Mouse (Mus musculus) ES-E14 (cell line): ENCODE data around the gene Abcg8. TPM values are rescaled to one million over a fixed set of nuclear protein-coding genes. Genes with fewer than 3 reads are reported as not detected.

ENCODE experiments used
- DNase-seq: peaks from one replicate; pipeline ENCODE4 v3.0.0-alpha.2; 2013; ENCODE audit warnings: low read depth, low spot score
- H3K27ac ChIP-seq: 2 replicates; pipeline ENCODE4 v1.5.1; 2012; ENCODE audit warnings: low read depth, mild to moderate bottlenecking, low read length, moderate library complexity, mixed read lengths; ENCODE audit not compliant: poor library complexity, insufficient read depth, severe bottlenecking
- H3K36me3 ChIP-seq: 2 replicates; pipeline ENCODE4 v1.6.1; 2012; ENCODE audit warnings: mild to moderate bottlenecking, low read length, moderate library complexity, mixed read lengths; ENCODE audit not compliant: control insufficient read depth, poor library complexity, insufficient read depth, severe bottlenecking
- H3K4me1 ChIP-seq, 2 experiments: fragments of 150-350 bp in 1 of 2; sonication (generic) in 1 of 2; 2 replicates each; pipeline ENCODE4 v1.6.1; 2012; ENCODE audit warnings: low read length in 2 of 2, mild to moderate bottlenecking in 1 of 2, mixed read lengths in 1 of 2; ENCODE audit not compliant: control insufficient read depth in 2 of 2, insufficient read depth in 2 of 2, poor library complexity in 1 of 2
- H3K4me3 ChIP-seq, 2 experiments: fragments of 150-350 bp in 1 of 2; sonication (generic) in 1 of 2; 2 replicates each; pipeline ENCODE4 v1.5.1; 2012; ENCODE audit warnings: low read length in 2 of 2, low read depth in 1 of 2, mild to moderate bottlenecking in 1 of 2, mixed read lengths in 1 of 2; ENCODE audit not compliant: insufficient read depth in 1 of 2, poor library complexity in 1 of 2, severe bottlenecking in 1 of 2
- H3K9ac ChIP-seq: 2 replicates; pipeline ENCODE4 v1.6.1; 2012; ENCODE audit warnings: low read depth, mild to moderate bottlenecking, low read length, mixed read lengths; ENCODE audit not compliant: poor library complexity, insufficient read depth, severe bottlenecking
- H3K9me3 ChIP-seq: fragments of 150-350 bp; sonication (generic); 2 replicates; pipeline ENCODE4 v1.6.1; 2012; ENCODE audit warnings: low read depth, mild to moderate bottlenecking, low read length; ENCODE audit not compliant: control insufficient read depth, insufficient read depth
- CHD2 ChIP-seq: IDR thresholded peaks from 2 replicates; pipeline ENCODE4 v1.6.1; 2014; ENCODE audit warnings: mild to moderate bottlenecking, low read depth, low read length, inconsistent platforms
- HCFC1 ChIP-seq: IDR thresholded peaks from 2 replicates; pipeline ENCODE4 v1.6.1; 2012; ENCODE audit warnings: low read length, inconsistent platforms, borderline replicate concordance; ENCODE audit not compliant: insufficient read depth
- MAFK ChIP-seq: IDR thresholded peaks from 2 replicates; pipeline ENCODE4 v1.6.1; 2014; ENCODE audit warnings: mild to moderate bottlenecking, low read depth, low read length, inconsistent platforms; ENCODE audit not compliant: insufficient read depth
- ZC3H11A ChIP-seq: IDR thresholded peaks from 2 replicates; pipeline ENCODE4 v1.6.1; 2012; ENCODE audit warnings: low read depth, mild to moderate bottlenecking, inconsistent platforms, low read length, borderline replicate concordance
- ZNF384 ChIP-seq: IDR thresholded peaks from 2 replicates; pipeline ENCODE4 v1.6.1; 2012; ENCODE audit warnings: low read depth, low read length, inconsistent platforms
- in situ Hi-C, 2 experiments: fragments of 600-800 bp; cut with MboI; formaldehyde crosslinking; loops; one replicate each; pipeline ENCODE4 v1.15.1; 2025; ENCODE audit warnings: low sequenced_read_pairs in 2 of 2, inconsistent platforms in 1 of 2; ENCODE audit not compliant: unreplicated experiment in 2 of 2
- total RNA-seq: library from RNA; depleted of rRNA; stranded (reverse); fragments of 300-350 nt; gene quantifications from 2 replicates; pipeline ENCODE4 v1.2.3, GENCODE M21; 2012

Gene Abcg8
- total RNA-seq, 1 experiment: 0.09 TPM

GRCm38 (mm10) chr17:84698727-84699126, 22.6 kb downstream of the Abcg8 start:
- Histone ChIP-seq H3K4me1 (peaks cover 0 to 2% of the 10 kb centered on the region in 2 experiments; a peak in 1 of 4 replicates), H3K36me3 (no peaks in the 10 kb centered on the region), H3K9me3 (no peaks in the 10 kb centered on the region), H3K4me3 (no peak overlapping the region), H3K27ac (no peak overlapping the region), H3K9ac (no peak overlapping the region)
- DNase-seq: peak; percentile 45
- in situ Hi-C loops: no loop called here
- TF ChIP-seq ZC3H11A: peak; percentile 48; the same call in 1 of the 2 replicates
- no peak for TF ChIP-seq CHD2
- TF ChIP-seq MAFK: no peak

GRCm38 (mm10) chr17:84707407-84707806, 31.3 kb downstream of the Abcg8 start:
- DNase-seq: no peak
- peaks cover 29% of the 10 kb centered on the region for H3K36me3 ChIP-seq
- no peak for TF ChIP-seq ZNF384

GRCm38 (mm10) chr17:84708818-84709217, 32.7 kb downstream of the Abcg8 start:
- Histone ChIP-seq H3K36me3 (peaks cover 32% of the 10 kb centered on the region), H3K27ac (no peak overlapping the region), H3K9me3 (no peaks in the 10 kb centered on the region), H3K4me3 (no peak overlapping the region), H3K9ac (no peak overlapping the region), H3K4me1 (peaks cover 3 to 14% of the 10 kb centered on the region in 2 experiments; a peak in 3 of 4 replicates)
- no peak for DNase-seq
- in situ Hi-C loops: no loop called here
- TF ChIP-seq ZNF384 (no peak), CHD2 (no peak), HCFC1 (no peak), ZC3H11A (no peak), MAFK (no peak)

More at GRCm38 (mm10) chr17:84707407-84707806, 31.3 kb downstream of the Abcg8 start:
- Histone ChIP-seq H3K27ac (no peak overlapping the region), H3K9ac (no peak overlapping the region), H3K4me3 (no peak overlapping the region), H3K9me3 (no peaks in the 10 kb centered on the region), H3K4me1 (peaks cover 0 to 8% of the 10 kb centered on the region in 2 experiments; a peak in 1 of 4 replicates)
- in situ Hi-C loops: no loop called here

GRCm38 (mm10) chr17:84709403-84709851, 33.3 kb downstream of the Abcg8 start:
- Histone ChIP-seq H3K9me3 (no peaks in the 10 kb centered on the region), H3K4me3 (no peak overlapping the region), H3K27ac (no peak overlapping the region), H3K4me1 (peaks cover 8 to 16% of the 10 kb centered on the region in 2 experiments), H3K36me3 (peaks cover 32% of the 10 kb centered on the region), H3K9ac (no peak overlapping the region)
- in situ Hi-C loops: no loop called here
- DNase-seq: no peak
- TF ChIP-seq MAFK: no peak
- no peak for TF ChIP-seq HCFC1
- no peak for TF ChIP-seq ZNF384
- no peak for TF ChIP-seq ZC3H11A
- TF ChIP-seq CHD2: no peak

GRCm38 (mm10) chr17:84713563-84714164, 37.6 kb downstream of the Abcg8 start:
- no peak overlapping the region for H3K27ac ChIP-seq
- no peak overlapping the region; a peak in 1 of 4 replicates for H3K4me3 ChIP-seq
- no peak overlapping the region for H3K9ac ChIP-seq
- TF ChIP-seq MAFK (no peak), ZC3H11A (no peak), HCFC1 (no peak), ZNF384 (no peak), CHD2 (no peak)
- H3K36me3 ChIP-seq: peaks cover 24% of the 10 kb centered on the region
- peaks cover 12 to 18% of the 10 kb centered on the region in 2 experiments for H3K4me1 ChIP-seq
- in situ Hi-C loops: no loop called here
- H3K9me3 ChIP-seq: no peaks in the 10 kb centered on the region
- DNase-seq: peak; percentile 56
